8 mouse cellular contexts compared by ENCODE assay signal in the genomic region with DNA sequence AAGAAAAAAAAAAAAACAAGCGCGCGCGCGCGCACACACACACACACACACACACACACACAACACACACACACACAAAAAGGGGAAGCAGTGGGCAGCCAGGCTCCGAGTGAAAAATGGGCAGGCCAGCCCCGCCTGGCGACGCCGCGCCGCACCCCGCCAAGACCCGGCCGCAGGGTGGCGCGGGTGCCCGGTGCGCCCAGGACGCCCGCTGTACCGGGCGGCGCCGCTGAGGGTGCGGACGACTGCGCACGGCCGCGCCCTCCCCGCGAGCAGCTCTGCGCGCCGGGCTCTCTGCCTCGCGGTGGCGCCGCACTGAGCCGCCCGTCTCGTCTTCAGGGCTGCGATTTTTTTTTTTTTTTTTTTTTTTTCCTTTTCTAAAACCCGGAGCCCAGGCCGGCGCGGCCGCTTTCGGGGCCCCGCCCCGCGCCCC. TPM values are rescaled to one million over a fixed set of nuclear protein-coding genes. Genes with fewer than 3 reads are reported as not detected.
A peak's percentile ranks its signal among the peaks of the same experiment; 100 is the strongest.
DNase-seq lines count a peak whose midpoint lies in the region; ATAC-seq and TF ChIP-seq lines count a peak whose summit lies in the region.

No protein-coding gene starts in this region.

- peak; percentile 69 to 82 for DNase-seq in monocyte, adult 2 months (ENCODE audit: low read depth in 1 of 2, low spot score in 2 of 2)
- DNase-seq in adrenal gland, postnatal 25 days: peak; percentile 80
- DNase-seq in heart, postnatal 0 days (ENCODE audit: low spot score): no peak
- peak; percentile 81 for DNase-seq in midbrain, embryonic 14.5 days
- DNase-seq in thymus, postnatal 25 days: peak; percentile 47
- no peak for DNase-seq in cerebellum, adult 11 months

- peak overlapping the region; percentile 89 for H3K4me3 ChIP-seq in heart, postnatal 0 days (ENCODE audit: low read depth, low read length)
- peak overlapping the region; percentile 66 for H3K4me3 ChIP-seq in limb, embryonic 12.5 days (replicated peaks)
- H3K4me3 ChIP-seq in midbrain, embryonic 14.5 days (replicated peaks; ENCODE audit: low read depth, low read length): peak overlapping the region; percentile 57

- peak overlapping the region; percentile 85 for H3K4me2 ChIP-seq in heart, postnatal 0 days (ENCODE audit: low read depth, low read length)
- peak overlapping the region; percentile 96 for H3K4me2 ChIP-seq in limb, embryonic 12.5 days
- H3K4me2 ChIP-seq in midbrain, embryonic 14.5 days (ENCODE audit: low read length): peak overlapping the region; percentile 89

- TF ChIP-seq EP300 in heart, postnatal 0 days (IDR thresholded peaks at IDR 0.05; ENCODE audit: low read depth): no peak; the same call in 1 of the 2 replicates

- peak overlapping the region; percentile 98 for H3K27ac ChIP-seq in heart, postnatal 0 days (ENCODE audit: low read depth)
- peak overlapping the region; percentile 88 for H3K27ac ChIP-seq in limb, embryonic 12.5 days
- H3K27ac ChIP-seq in midbrain, embryonic 14.5 days (replicated peaks; ENCODE audit: low read depth, low read length): peak overlapping the region; percentile 52

- no peaks in the 10 kb centered on the region for H3K9me3 ChIP-seq in heart, postnatal 0 days (replicated peaks; ENCODE audit: control insufficient read depth, low read length)
- no peaks in the 10 kb centered on the region for H3K9me3 ChIP-seq in limb, embryonic 12.5 days
- H3K9me3 ChIP-seq in midbrain, embryonic 14.5 days (ENCODE audit: control insufficient read depth, low read length): no peaks in the 10 kb centered on the region

- peak overlapping the region; percentile 85 for H3K9ac ChIP-seq in heart, postnatal 0 days (replicated peaks; ENCODE audit: low read depth, low read length)
- peak overlapping the region; percentile 69 for H3K9ac ChIP-seq in limb, embryonic 12.5 days (replicated peaks)
- H3K9ac ChIP-seq in midbrain, embryonic 14.5 days (replicated peaks; ENCODE audit: low read length): peak overlapping the region; percentile 58

- no peaks in the 10 kb centered on the region for H3K27me3 ChIP-seq in heart, postnatal 0 days (ENCODE audit: control insufficient read depth, insufficient read depth, low read length)
- H3K27me3 ChIP-seq in limb, embryonic 12.5 days: peaks cover 65% of the 10 kb centered on the region
- peaks cover 66% of the 10 kb centered on the region for H3K27me3 ChIP-seq in midbrain, embryonic 14.5 days (ENCODE audit: control insufficient read depth, insufficient read depth, low read length)

- TF ChIP-seq CTCF in heart, postnatal 0 days (IDR thresholded peaks at IDR 0.05; ENCODE audit: low read depth): 0 out of 2 replicates have a peak, but pooled peaks have one; percentile 11

- peaks cover 15% of the 10 kb centered on the region for H3K4me1 ChIP-seq in heart, postnatal 0 days (ENCODE audit: control insufficient read depth, insufficient read depth)
- H3K4me1 ChIP-seq in limb, embryonic 12.5 days (replicated peaks): peaks cover 39% of the 10 kb centered on the region
- peaks cover 10% of the 10 kb centered on the region; the same call in 1 of the 2 replicates for H3K4me1 ChIP-seq in midbrain, embryonic 14.5 days (ENCODE audit: control insufficient read depth, insufficient read depth, low read length)

- H3K36me3 ChIP-seq in heart, postnatal 0 days (replicated peaks; ENCODE audit: control insufficient read depth, insufficient read depth, low read length): no peaks in the 10 kb centered on the region
- H3K36me3 ChIP-seq in limb, embryonic 12.5 days: no peaks in the 10 kb centered on the region
- no peaks in the 10 kb centered on the region for H3K36me3 ChIP-seq in midbrain, embryonic 14.5 days (ENCODE audit: control insufficient read depth, insufficient read depth, low read length)

- WGBS in heart, postnatal 0 days: 1% methylated on average over 37 of the region's 54 CpGs
- under 1% methylated on average over 48 of the region's 54 CpGs for WGBS in limb, embryonic 12.5 days
- WGBS in midbrain, embryonic 14.5 days: under 1% methylated on average over 45 of the region's 54 CpGs

- no peak for ATAC-seq in monocyte, adult 5-6 weeks (replicated peaks; ENCODE audit: insufficient number of reproducible peaks, low FRiP score, low TSS enrichment, poor library complexity, severe bottlenecking)
- peak; percentile 36 for ATAC-seq in heart, postnatal 0 days (ENCODE audit: insufficient read depth, low read depth)
- ATAC-seq in limb, embryonic 12.5 days (ENCODE audit: insufficient number of reproducible peaks, insufficient read depth, low FRiP score, low TSS enrichment, low read depth): peak; percentile 20; the same call in 1 of the 2 replicates
- ATAC-seq in midbrain, embryonic 14.5 days (ENCODE audit: low FRiP score, low TSS enrichment): peak; percentile 51

RNA-seq across cellular contexts. Expression of gene Fosl2, which starts 0.7 kb away (rescaled TPM):
- total RNA-seq in monocyte, adult 5-6 weeks (2017): 75.5 to 116 TPM (median 87.6 TPM) in 3 replicates
- total RNA-seq in adrenal gland, postnatal 25 days (2021): 470 and 512 TPM in 2 replicates
- total RNA-seq in heart, postnatal 0 days (2014; rRNA removed; ENCODE audit: low replicate concordance): 15.7 and 18.6 TPM in 2 replicates
- 1.4 and 1.5 TPM in 2 replicates for polyA plus RNA-seq in heart, postnatal 0 days (2015; fragmentation: Nextera tagmentation; extraction: Ambion mirVana)
- 1.2 and 1.4 TPM in 2 replicates for polyA plus RNA-seq in limb, embryonic 12.5 days (2016; fragmentation: Nextera tagmentation; extraction: Ambion mirVana)
- 0.28 and 0.36 TPM in 2 replicates for polyA plus RNA-seq in midbrain, embryonic 14.5 days (2014; fragmentation: Nextera tagmentation; extraction: Ambion mirVana)

Comparison
In these comparisons a context has a peak if more than half of its experiments do, and no peak if none do; other contexts are left out.
1. DNase-seq: peak in monocyte, adult 2 months (2 of 2), adrenal gland, postnatal 25 days (single experiment), midbrain, embryonic 14.5 days (single experiment) and thymus, postnatal 25 days (single experiment); none in heart, postnatal 0 days (single experiment) and cerebellum, adult 11 months (single experiment).
2. Peak in every context shown above with its lines, with median percentiles within 50 percentile points of each other: H3K27ac ChIP-seq, H3K4me2 ChIP-seq, H3K4me3 ChIP-seq and H3K9ac ChIP-seq.